Mouse (Mus musculus) kidney, postnatal 0 days (tissue): ENCODE results near the gene Cdkn1a. TPM values are rescaled to one million over a fixed set of nuclear protein-coding genes. Genes with fewer than 3 reads are reported as not detected.

ENCODE experiments used
- ATAC-seq: fragments of 200-750 bp; cut with Nextera tagmentation; replicated peaks from 2 replicates; pipeline ENCODE4 v1.8.0; 2017; ENCODE audit warnings: low read depth, moderate number of reproducible peaks, moderate TSS enrichment, moderate library complexity; ENCODE audit not compliant: low FRiP score
- DNase-seq: peaks from one replicate; pipeline ENCODE4 v3.0.0-alpha.2; 2016; ENCODE audit warnings: low spot score
- H3K27ac ChIP-seq: fragments of 300-500 bp; sonication (generic); 2 replicates; pipeline ENCODE4 v1.5.1; 2014; ENCODE audit warnings: mild to moderate bottlenecking
- H3K27me3 ChIP-seq: fragments of 300-500 bp; sonication (generic); 2 replicates; pipeline ENCODE4 v1.6.1; 2014; ENCODE audit warnings: low read length, mixed read lengths; ENCODE audit not compliant: insufficient read depth
- H3K36me3 ChIP-seq: fragments of 300-500 bp; sonication (generic); 2 replicates; pipeline ENCODE4 v1.6.1; 2014; ENCODE audit warnings: low read length, mixed read lengths; ENCODE audit not compliant: insufficient read depth
- H3K4me1 ChIP-seq: fragments of 300-500 bp; sonication (generic); replicated peaks from 2 replicates; pipeline ENCODE4 v1.6.1; 2014; ENCODE audit warnings: antibody characterized with exemption, low read length, mixed read lengths; ENCODE audit not compliant: insufficient read depth
- H3K4me2 ChIP-seq: fragments of 300-500 bp; sonication (generic); 2 replicates; pipeline ENCODE4 v1.6.1; 2014; ENCODE audit warnings: mild to moderate bottlenecking, low read length, moderate library complexity, mixed read lengths
- H3K4me3 ChIP-seq: fragments of 300-500 bp; sonication (generic); replicated peaks from 2 replicates; pipeline ENCODE4 v1.5.1; 2014; ENCODE audit warnings: low read depth, low read length
- H3K9ac ChIP-seq: fragments of 300-500 bp; sonication (generic); 2 replicates; pipeline ENCODE4 v1.6.1; 2014; ENCODE audit warnings: low read depth, low read length
- H3K9me3 ChIP-seq: fragments of 300-500 bp; sonication (generic); replicated peaks from 2 replicates; pipeline ENCODE4 v1.6.1; 2016; ENCODE audit warnings: low read length, inconsistent platforms, mixed read lengths
- CTCF ChIP-seq: IDR thresholded peaks from 2 replicates; pipeline ENCODE4 v1.5.1; 2016; ENCODE audit warnings: antibody characterized with exemption, low read depth, mild to moderate bottlenecking, moderate library complexity
- WGBS: fragments of 180-500 bp; shearing (Covaris S2); extraction: QIAGEN DNeasy Blood & Tissue Kit; methylation state at CpG from one replicate; pipeline ENCODE4 v1.1.7; 2014; 5-methylcytosine and 5-hydroxymethylcytosine counted together
- polyA plus RNA-seq: library from polyadenylated mRNA; unstranded; fragments of >200 nt; fragmentation: Nextera tagmentation; extraction: Ambion mirVana; gene quantifications from 2 replicates; pipeline ENCODE4 v1.2.1, GENCODE M21; 2015

Gene Cdkn1a
- polyA plus RNA-seq, 1 experiment from 2014 or later = 125 TPM

GRCm38 (mm10) chr17:29129341-29129740, 38.6 kb downstream of the Cdkn1a start:
- no peak for ATAC-seq
- Histone ChIP-seq H3K4me3 (no peak overlapping the region), H3K27ac (no peak overlapping the region), H3K4me2 (no peak overlapping the region), H3K27me3 (no peaks in the 10 kb centered on the region), H3K9ac (no peak overlapping the region), H3K9me3 (no peaks in the 10 kb centered on the region), H3K36me3 (no peaks in the 10 kb centered on the region), H3K4me1 (no peaks in the 10 kb centered on the region)
- TF ChIP-seq CTCF = no peak
- DNase-seq = no peak
- 55% methylated on average over 5 of the region's 5 CpGs for WGBS

GRCm38 (mm10) chr17:29135066-29135465, 44.3 kb downstream of the Cdkn1a start:
- 72% methylated on average over 5 of the region's 5 CpGs for WGBS
- Histone ChIP-seq H3K27ac (no peak overlapping the region), H3K27me3 (no peaks in the 10 kb centered on the region), H3K36me3 (no peaks in the 10 kb centered on the region), H3K4me1 (0 out of 2 replicates have a peak, but pooled peaks cover 6% of the 10 kb centered on the region), H3K9ac (no peak overlapping the region), H3K9me3 (no peaks in the 10 kb centered on the region), H3K4me3 (no peak overlapping the region), H3K4me2 (no peak overlapping the region)
- TF ChIP-seq CTCF = no peak
- DNase-seq (no peak), ATAC-seq (no peak)

GRCm38 (mm10) chr17:29136236-29136635, 45.5 kb downstream of the Cdkn1a start:
- Histone ChIP-seq H3K9ac (no peak overlapping the region), H3K27me3 (no peaks in the 10 kb centered on the region), H3K4me2 (no peak overlapping the region), H3K4me3 (no peak overlapping the region), H3K36me3 (no peaks in the 10 kb centered on the region), H3K27ac (no peak overlapping the region), H3K4me1 (0 out of 2 replicates have a peak, but pooled peaks cover 6% of the 10 kb centered on the region), H3K9me3 (no peaks in the 10 kb centered on the region)
- no peak for TF ChIP-seq CTCF
- no peak for DNase-seq
- WGBS = 36% methylated on average over 6 of the region's 6 CpGs
- no peak for ATAC-seq

- no peak overlapping the region for H3K4me2 ChIP-seq
- no peak overlapping the region for H3K27ac ChIP-seq
- no peak for ATAC-seq
- no peaks in the 10 kb centered on the region for H3K27me3 ChIP-seq
- no peak for DNase-seq
- H3K4me1 ChIP-seq = 0 out of 2 replicates have a peak, but pooled peaks cover 6% of the 10 kb centered on the region
- no peaks in the 10 kb centered on the region for H3K36me3 ChIP-seq
- H3K9ac ChIP-seq = no peak overlapping the region
- 83% methylated on average over 7 of the region's 7 CpGs for WGBS
- no peaks in the 10 kb centered on the region for H3K9me3 ChIP-seq
- no peak for TF ChIP-seq CTCF
- H3K4me3 ChIP-seq = no peak overlapping the region
Observed at GRCm38 (mm10) chr17:29137906-29138305, 47.1 kb downstream of the Cdkn1a start.

GRCm38 (mm10) chr17:29141577-29141976, 50.8 kb downstream of the Cdkn1a start:
- no peaks in the 10 kb centered on the region for H3K36me3 ChIP-seq

GRCm38 (mm10) chr17:29143266-29143665, 52.5 kb downstream of the Cdkn1a start:
- WGBS = 74% methylated on average over 8 of the region's 8 CpGs
- no peak for ATAC-seq

More at GRCm38 (mm10) chr17:29141577-29141976, 50.8 kb downstream of the Cdkn1a start:
- TF ChIP-seq CTCF = no peak
- Histone ChIP-seq H3K9me3 (no peaks in the 10 kb centered on the region), H3K4me2 (no peak overlapping the region), H3K27me3 (no peaks in the 10 kb centered on the region), H3K27ac (no peak overlapping the region), H3K4me3 (no peak overlapping the region), H3K9ac (no peak overlapping the region), H3K4me1 (no peaks in the 10 kb centered on the region)
- 87% methylated on average over 3 of the region's 3 CpGs for WGBS
- DNase-seq (no peak), ATAC-seq (no peak)

GRCm38 (mm10) chr17:29145101-29145500, 54.3 kb downstream of the Cdkn1a start:
- no peak overlapping the region for H3K4me2 ChIP-seq
- H3K4me3 ChIP-seq = no peak overlapping the region
- no peak for TF ChIP-seq CTCF
- H3K27me3 ChIP-seq = no peaks in the 10 kb centered on the region
- no peak for DNase-seq
- no peak overlapping the region for H3K27ac ChIP-seq
- H3K4me1 ChIP-seq = no peaks in the 10 kb centered on the region
- H3K9ac ChIP-seq = no peak overlapping the region
- H3K36me3 ChIP-seq = no peaks in the 10 kb centered on the region
- ATAC-seq = no peak
- 85% methylated on average over 12 of the region's 12 CpGs for WGBS
- H3K9me3 ChIP-seq = no peaks in the 10 kb centered on the region

More at GRCm38 (mm10) chr17:29143266-29143665, 52.5 kb downstream of the Cdkn1a start:
- no peak for DNase-seq
- H3K4me1 ChIP-seq = no peaks in the 10 kb centered on the region
- TF ChIP-seq CTCF = no peak
- H3K27ac ChIP-seq = no peak overlapping the region
- no peak overlapping the region for H3K4me3 ChIP-seq
- H3K4me2 ChIP-seq = no peak overlapping the region
- no peaks in the 10 kb centered on the region for H3K36me3 ChIP-seq
- H3K9me3 ChIP-seq = no peaks in the 10 kb centered on the region
- no peak overlapping the region for H3K9ac ChIP-seq
- no peaks in the 10 kb centered on the region for H3K27me3 ChIP-seq
